Mouse (Mus musculus) stomach, postnatal 0 days (tissue): Measurements from ENCODE around the gene Phf3. TPM values are rescaled to one million over a fixed set of nuclear protein-coding genes. Genes with fewer than 3 reads are reported as not detected.

Experiments
- ATAC-seq: fragments of 200-750 bp; cut with Nextera tagmentation; 2 replicates; pipeline ENCODE4 v1.8.0; 2017; ENCODE audit not compliant: low FRiP score, low TSS enrichment
- DNase-seq: peaks from one replicate; pipeline ENCODE4 v3.0.0-alpha.2; 2016; ENCODE audit warnings: low spot score
- H3K27ac ChIP-seq: fragments of 300-500 bp; sonication (generic); replicated peaks from 2 replicates; pipeline ENCODE4 v1.5.1; 2014; ENCODE audit warnings: mild to moderate bottlenecking, control low read depth
- H3K27me3 ChIP-seq: fragments of 300-500 bp; sonication (generic); 2 replicates; pipeline ENCODE4 v1.6.1; 2014; ENCODE audit warnings: low read length; ENCODE audit not compliant: control insufficient read depth, insufficient read depth
- H3K36me3 ChIP-seq: fragments of 300-500 bp; sonication (generic); 2 replicates; pipeline ENCODE4 v1.6.1; 2014; ENCODE audit warnings: low read length, mixed read lengths; ENCODE audit not compliant: control insufficient read depth, insufficient read depth
- H3K4me1 ChIP-seq: fragments of 300-500 bp; sonication (generic); replicated peaks from 2 replicates; pipeline ENCODE4 v1.6.1; 2014; ENCODE audit warnings: antibody characterized with exemption; ENCODE audit not compliant: control insufficient read depth, insufficient read depth
- H3K4me2 ChIP-seq: fragments of 300-500 bp; sonication (generic); replicated peaks from 2 replicates; pipeline ENCODE4 v1.6.1; 2014; ENCODE audit warnings: low read depth, mild to moderate bottlenecking, control low read depth, moderate library complexity
- H3K4me3 ChIP-seq: fragments of 300-500 bp; sonication (generic); 2 replicates; pipeline ENCODE4 v1.5.1; 2014; ENCODE audit warnings: low read depth, low read length, control low read depth
- H3K9ac ChIP-seq: fragments of 300-500 bp; sonication (generic); 2 replicates; pipeline ENCODE4 v1.6.1; 2014; ENCODE audit warnings: mild to moderate bottlenecking, low read length, control low read depth, mixed read lengths
- H3K9me3 ChIP-seq: fragments of 300-500 bp; sonication (generic); 2 replicates; pipeline ENCODE4 v1.6.1; 2016; ENCODE audit warnings: low read length; ENCODE audit not compliant: control insufficient read depth
- CTCF ChIP-seq: IDR thresholded peaks from 2 replicates; pipeline ENCODE4 v1.5.1; 2016; ENCODE audit warnings: antibody characterized with exemption, low read depth, mild to moderate bottlenecking, moderate library complexity
- EP300 ChIP-seq: optimal IDR thresholded peaks from 2 replicates; pipeline ENCODE3; 2016; ENCODE audit warnings: antibody characterized with exemption
- WGBS: fragments of 180-500 bp; shearing (Covaris S2); extraction: QIAGEN DNeasy Blood & Tissue Kit; methylation state at CpG from one replicate; pipeline ENCODE4 v1.1.7; 2014; 5-methylcytosine and 5-hydroxymethylcytosine counted together
- polyA plus RNA-seq: library from polyadenylated mRNA; unstranded; fragments of >200 nt; fragmentation: Nextera tagmentation; extraction: Ambion mirVana; gene quantifications from 2 replicates; pipeline ENCODE4 v1.2.1, GENCODE M21; 2015

The Phf3 gene
- polyA plus RNA-seq, 1 experiment from 2014 or later: 15.0 TPM

- Histone ChIP-seq H3K4me3 (no peak overlapping the region), H3K36me3 (no peaks in the 10 kb centered on the region), H3K4me2 (no peak overlapping the region), H3K9ac (no peak overlapping the region), H3K27ac (no peak overlapping the region), H3K27me3 (no peaks in the 10 kb centered on the region), H3K4me1 (no peaks in the 10 kb centered on the region), H3K9me3 (no peaks in the 10 kb centered on the region)
- ATAC-seq (no peak), DNase-seq (no peak)
- TF ChIP-seq EP300 (no peak), CTCF (no peak)
- WGBS: 77% methylated on average over 5 of the region's 5 CpGs
These were observed 79.1 kb downstream of the Phf3 start for GRCm38 (mm10) chr1:30794606-30795005.

- H3K9ac ChIP-seq: no peak overlapping the region
- H3K9me3 ChIP-seq: no peaks in the 10 kb centered on the region
- no peaks in the 10 kb centered on the region for H3K4me1 ChIP-seq
- WGBS: 55% methylated on average over 7 of the region's 7 CpGs
- no peak overlapping the region for H3K4me2 ChIP-seq
- DNase-seq (no peak), ATAC-seq (no peak)
- no peaks in the 10 kb centered on the region for H3K36me3 ChIP-seq
- H3K27ac ChIP-seq: no peak overlapping the region
- H3K27me3 ChIP-seq: no peaks in the 10 kb centered on the region
- H3K4me3 ChIP-seq: no peak overlapping the region
- TF ChIP-seq EP300: no peak
These were observed 80.3 kb downstream of the Phf3 start for GRCm38 (mm10) chr1:30793357-30793883.

GRCm38 (mm10) chr1:30792935-30793334, 80.8 kb downstream of the Phf3 start:
- no peak overlapping the region for H3K9ac ChIP-seq
- DNase-seq: no peak
- H3K4me1 ChIP-seq: no peaks in the 10 kb centered on the region
- TF ChIP-seq CTCF: no peak
- TF ChIP-seq EP300: no peak
- 48% methylated on average over 5 of the region's 5 CpGs for WGBS
- H3K27me3 ChIP-seq: no peaks in the 10 kb centered on the region
- H3K36me3 ChIP-seq: no peaks in the 10 kb centered on the region
- H3K27ac ChIP-seq: no peak overlapping the region
- no peak overlapping the region for H3K4me3 ChIP-seq
- H3K9me3 ChIP-seq: no peaks in the 10 kb centered on the region
- H3K4me2 ChIP-seq: no peak overlapping the region
- no peak for ATAC-seq

- no peak for TF ChIP-seq EP300
- no peak for TF ChIP-seq CTCF
- no peaks in the 10 kb centered on the region for H3K27me3 ChIP-seq
- H3K9me3 ChIP-seq: no peaks in the 10 kb centered on the region
- no peaks in the 10 kb centered on the region for H3K36me3 ChIP-seq
- ATAC-seq (no peak), DNase-seq (no peak)
- 46% methylated on average over 1 of the region's 1 CpGs for WGBS
- no peaks in the 10 kb centered on the region for H3K4me1 ChIP-seq
- no peak overlapping the region for H3K4me3 ChIP-seq
- H3K4me2 ChIP-seq: no peak overlapping the region
- no peak overlapping the region for H3K27ac ChIP-seq
- H3K9ac ChIP-seq: no peak overlapping the region
These were observed 83.5 kb downstream of the Phf3 start for GRCm38 (mm10) chr1:30790220-30790619.

- 44% methylated on average over 1 of the region's 1 CpGs for WGBS
- H3K9ac ChIP-seq: no peak overlapping the region
These were observed 84.0 kb downstream of the Phf3 start for GRCm38 (mm10) chr1:30789689-30790088.

GRCm38 (mm10) chr1:30789001-30789400, 84.7 kb downstream of the Phf3 start:
- Histone ChIP-seq H3K4me2 (no peak overlapping the region), H3K27ac (no peak overlapping the region), H3K4me1 (no peaks in the 10 kb centered on the region), H3K36me3 (no peaks in the 10 kb centered on the region), H3K9ac (no peak overlapping the region), H3K9me3 (no peaks in the 10 kb centered on the region), H3K27me3 (no peaks in the 10 kb centered on the region), H3K4me3 (no peak overlapping the region)
- ATAC-seq (no peak), DNase-seq (no peak)
- WGBS: 66% methylated on average over 2 of the region's 2 CpGs
- TF ChIP-seq CTCF (no peak), EP300 (no peak)

More at GRCm38 (mm10) chr1:30789689-30790088, 84.0 kb downstream of the Phf3 start:
- ATAC-seq (no peak), DNase-seq (no peak)
- H3K36me3 ChIP-seq: no peaks in the 10 kb centered on the region
- no peaks in the 10 kb centered on the region for H3K9me3 ChIP-seq
- no peak overlapping the region for H3K4me3 ChIP-seq
- no peaks in the 10 kb centered on the region for H3K4me1 ChIP-seq
- no peak for TF ChIP-seq CTCF
- TF ChIP-seq EP300: no peak
- H3K27ac ChIP-seq: no peak overlapping the region
- no peak overlapping the region for H3K4me2 ChIP-seq
- no peaks in the 10 kb centered on the region for H3K27me3 ChIP-seq
